16 mouse cellular contexts compared by ENCODE assay signal in genomic region chr8:115613946-115614584, GRCm38 (mm10).
DNase-seq lines count a peak whose midpoint lies in the region; ATAC-seq lines count a peak whose summit lies in the region.
"Had no signal": no experiment of that assay in that cellular context is flagged by ENCODE, and none has a peak within 500 bp of the region (broad histone marks: within the 10 kb centered on the region; RNA-seq: fewer than 3 reads in every experiment).

No protein-coding gene starts in this region.

- no peaks in the 10 kb centered on the region for H3K27me3 ChIP-seq in liver, embryonic 11.5 days (replicated peaks; ENCODE audit: control insufficient read depth, insufficient read depth, low read length)
- H3K27me3 ChIP-seq in hindbrain, embryonic 12.5 days = no peaks in the 10 kb centered on the region
- H3K27me3 ChIP-seq: neural tube, embryonic 15.5 days had no signal

- no peaks in the 10 kb centered on the region for H3K9me3 ChIP-seq in liver, embryonic 11.5 days (ENCODE audit: control insufficient read depth, low read length)
- H3K9me3 ChIP-seq in hindbrain, embryonic 12.5 days (replicated peaks) = no peaks in the 10 kb centered on the region
- H3K9me3 ChIP-seq: neural tube, embryonic 15.5 days had no signal

- H3K36me3 ChIP-seq in liver, embryonic 11.5 days (ENCODE audit: control insufficient read depth, insufficient read depth, low read length) = no peaks in the 10 kb centered on the region
- no peaks in the 10 kb centered on the region for H3K36me3 ChIP-seq in hindbrain, embryonic 12.5 days
- H3K36me3 ChIP-seq: G1E; neural tube, embryonic 15.5 days had no signal

- ATAC-seq in liver, embryonic 11.5 days (replicated peaks; ENCODE audit: low FRiP score) = no peak
- peak; percentile 53 for ATAC-seq in granulocyte monocyte progenitor cell, adult 5-6 weeks (replicated peaks; ENCODE audit: poor library complexity, severe bottlenecking)
- peak; percentile 35 for ATAC-seq in megakaryocyte progenitor cell, adult 5-6 weeks (replicated peaks; ENCODE audit: poor library complexity)
- no peak for ATAC-seq in hindbrain, embryonic 12.5 days (ENCODE audit: low FRiP score)
- ATAC-seq: intestine, postnatal 0 days; midbrain, embryonic 16.5 days had no signal

- no peak overlapping the region for H3K4me3 ChIP-seq in liver, embryonic 11.5 days (ENCODE audit: low read depth, low read length)
- H3K4me3 ChIP-seq in hindbrain, embryonic 12.5 days = no peak overlapping the region
- H3K4me3 ChIP-seq: neural tube, embryonic 15.5 days had no signal

- no peak overlapping the region for H3K9ac ChIP-seq in liver, embryonic 11.5 days (ENCODE audit: low read depth, low read length)
- no peak overlapping the region for H3K9ac ChIP-seq in hindbrain, embryonic 12.5 days
- H3K9ac ChIP-seq: lung, embryonic 14.5 days; neural tube, embryonic 15.5 days had no signal

- no peaks in the 10 kb centered on the region for H3K4me1 ChIP-seq in liver, embryonic 11.5 days (replicated peaks; ENCODE audit: control insufficient read depth, insufficient read depth, low read length)
- no peaks in the 10 kb centered on the region for H3K4me1 ChIP-seq in hindbrain, embryonic 12.5 days
- H3K4me1 ChIP-seq: neural tube, embryonic 15.5 days had no signal

- no peak overlapping the region for H3K27ac ChIP-seq in liver, embryonic 11.5 days (ENCODE audit: low read depth, low read length)
- no peak overlapping the region for H3K27ac ChIP-seq in hindbrain, embryonic 12.5 days
- H3K27ac ChIP-seq: neural tube, embryonic 15.5 days had no signal

- 38% methylated on average over 5 of the region's 5 CpGs for WGBS in liver, embryonic 11.5 days
- 73% methylated on average over 5 of the region's 5 CpGs for WGBS in hindbrain, embryonic 12.5 days

- DNase-seq in gastrocnemius, adult 18-20 months (ENCODE audit: low spot score) = peak; percentile 15
- no peak for DNase-seq in gastrocnemius, adult 8-10 months (ENCODE audit: low spot score in 2 of 2)
- DNase-seq in liver = peak; percentile 12
- DNase-seq in liver, embryonic 11.5 days (ENCODE audit: low spot score) = no peak
- no peak for DNase-seq in layer of hippocampus, postnatal 25 days (ENCODE audit: extremely low spot score in 1 of 2, low spot score in 1 of 2)
- DNase-seq: B cell, adult 2 months; cerebellum, adult 9-11 months; lung, embryonic 14.5 days; thymus, adult 2 months had no signal

- no peak overlapping the region for H3K4me2 ChIP-seq in liver, embryonic 11.5 days
- H3K4me2 ChIP-seq in hindbrain, embryonic 12.5 days (replicated peaks) = no peak overlapping the region
- H3K4me2 ChIP-seq: lung, embryonic 14.5 days; neural tube, embryonic 15.5 days had no signal

Comparison
In these comparisons a context has a peak if more than half of its experiments do, and no peak if none do; other contexts are left out.
1. DNase-seq: peak in gastrocnemius, adult 18-20 months (single experiment) and liver (single experiment); none in gastrocnemius, adult 8-10 months (0 of 2), liver, embryonic 11.5 days (single experiment) and layer of hippocampus, postnatal 25 days (0 of 2).
2. ATAC-seq: peak in granulocyte monocyte progenitor cell, adult 5-6 weeks (single experiment) and megakaryocyte progenitor cell, adult 5-6 weeks (single experiment); none in liver, embryonic 11.5 days (single experiment) and hindbrain, embryonic 12.5 days (single experiment).